Mouse (Mus musculus): ENCODE data around the gene Ccl17. TPM values are rescaled to one million over a fixed set of nuclear protein-coding genes. Genes with fewer than 3 reads are reported as not detected.
"Not testable (repeated sequence)": the region's sequence is repeated elsewhere in the genome, so short reads cannot be mapped to it uniquely, and the experiment has no call there.

Gene Ccl17
- polyA plus RNA-seq, 1 experiment from 2014 or later, result not detected

- WGBS, result 82% methylated on average over 7 of the region's 7 CpGs
- H3K4me2 ChIP-seq; H3K27ac ChIP-seq; H3K27me3 ChIP-seq; H3K9me3 ChIP-seq; H3K4me3 ChIP-seq (replicated peaks); ATAC-seq (ENCODE audit: insufficient number of reproducible peaks, insufficient read depth, low FRiP score, low TSS enrichment, low read depth); H3K9ac ChIP-seq (replicated peaks): not testable (repeated sequence)
- Histone ChIP-seq H3K36me3 (peaks cover 32% of the 10 kb centered on the region), H3K4me1 (replicated peaks) (peaks cover 13% of the 10 kb centered on the region)
Observed at GRCm38 (mm10) chr8:94833901-94834405, 23.7 kb downstream of the Ccl17 start.

DNA sequence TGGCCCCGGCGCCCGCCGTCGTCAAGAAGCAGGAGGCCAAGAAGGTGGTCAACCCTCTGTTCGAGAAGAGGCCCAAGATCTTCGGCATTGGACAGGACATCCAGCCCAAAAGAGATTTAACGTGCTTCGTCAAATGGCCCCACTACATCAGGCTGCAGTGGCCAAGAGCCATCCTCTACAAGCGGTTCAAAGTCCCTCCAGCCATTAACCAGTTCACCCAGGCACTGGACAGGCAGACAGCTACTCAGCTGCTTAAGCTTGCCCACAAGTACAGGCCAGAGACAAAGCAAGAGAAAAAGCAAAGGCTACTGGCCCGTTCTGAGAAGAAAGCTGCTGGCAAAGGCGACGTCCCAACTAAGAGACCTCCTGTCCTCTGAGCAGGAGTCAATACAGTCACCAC is 25.5 kb downstream of the Ccl17 start:
- peaks cover 16% of the 10 kb centered on the region for H3K4me1 ChIP-seq (replicated peaks)
- H3K4me3 ChIP-seq (replicated peaks); H3K27me3 ChIP-seq; H3K27ac ChIP-seq; ATAC-seq (ENCODE audit: insufficient number of reproducible peaks, insufficient read depth, low FRiP score, low TSS enrichment, low read depth); H3K4me2 ChIP-seq; H3K9me3 ChIP-seq; H3K9ac ChIP-seq (replicated peaks): not testable (repeated sequence)
- H3K36me3 ChIP-seq, result peaks cover 15% of the 10 kb centered on the region
- WGBS, result 96% methylated on average over 13 of the region's 13 CpGs

- peak overlapping the region; percentile 89 for H3K4me3 ChIP-seq (replicated peaks)
- H3K9me3 ChIP-seq, result no peaks in the 10 kb centered on the region
- peaks cover 7% of the 10 kb centered on the region for H3K36me3 ChIP-seq
- no peak overlapping the region for H3K27ac ChIP-seq
- no peak for ATAC-seq (ENCODE audit: insufficient number of reproducible peaks, insufficient read depth, low FRiP score, low TSS enrichment, low read depth)
- peak overlapping the region; percentile 86 for H3K4me2 ChIP-seq
- no peaks in the 10 kb centered on the region for H3K27me3 ChIP-seq
- peak overlapping the region; percentile 92; the same call in 1 of the 2 replicates for H3K9ac ChIP-seq (replicated peaks)
- WGBS, result 75% methylated on average over 11 of the region's 11 CpGs
- H3K4me1 ChIP-seq (replicated peaks), result peaks cover 16% of the 10 kb centered on the region
Observed at GRCm38 (mm10) chr8:94836456-94837240, 26.4 kb downstream of the Ccl17 start.

GRCm38 (mm10) chr8:94837662-94838574 is 27.7 kb downstream of the Ccl17 start, which contains the start of the genes Coq9 and Ciapin1:
TSS of gene Coq9 (plus strand) at chr8:94838321.
TSS of gene Ciapin1 (minus strand) at chr8:94838358.
- ATAC-seq (ENCODE audit: insufficient number of reproducible peaks, insufficient read depth, low FRiP score, low TSS enrichment, low read depth), result peak; percentile 96
- Histone ChIP-seq H3K9ac (replicated peaks) (peak within 1 kb of the TSS; percentile 92), H3K36me3 (0 out of 2 replicates have a peak, but pooled peaks cover 2% of the 10 kb centered on the region), H3K9me3 (no peaks in the 10 kb centered on the region), H3K4me2 (peak within 1 kb of the TSS; percentile 86), H3K4me1 (replicated peaks) (peaks cover 16% of the 10 kb centered on the region), H3K27me3 (no peaks in the 10 kb centered on the region), H3K27ac (peak within 1 kb of the TSS; percentile 84), H3K4me3 (replicated peaks) (peak within 1 kb of the TSS; percentile 89)
- under 1% methylated on average over 82 of the region's 82 CpGs for WGBS

GRCm38 (mm10) chr8:94838600-94838999 is 28.3 kb downstream of the Ccl17 start:
- peaks cover 16% of the 10 kb centered on the region for H3K4me1 ChIP-seq (replicated peaks)
- H3K27ac ChIP-seq, result peak overlapping the region; percentile 84
- no peaks in the 10 kb centered on the region for H3K27me3 ChIP-seq
- peak; percentile 69 for ATAC-seq (ENCODE audit: insufficient number of reproducible peaks, insufficient read depth, low FRiP score, low TSS enrichment, low read depth)
- under 1% methylated on average over 24 of the region's 24 CpGs for WGBS
- H3K4me2 ChIP-seq, result peak overlapping the region; percentile 64
- H3K9me3 ChIP-seq, result no peaks in the 10 kb centered on the region
- peak overlapping the region; percentile 89 for H3K4me3 ChIP-seq (replicated peaks)
- H3K9ac ChIP-seq (replicated peaks), result peak overlapping the region; percentile 92
- 0 out of 2 replicates have a peak, but pooled peaks cover 6% of the 10 kb centered on the region for H3K36me3 ChIP-seq

DNA sequence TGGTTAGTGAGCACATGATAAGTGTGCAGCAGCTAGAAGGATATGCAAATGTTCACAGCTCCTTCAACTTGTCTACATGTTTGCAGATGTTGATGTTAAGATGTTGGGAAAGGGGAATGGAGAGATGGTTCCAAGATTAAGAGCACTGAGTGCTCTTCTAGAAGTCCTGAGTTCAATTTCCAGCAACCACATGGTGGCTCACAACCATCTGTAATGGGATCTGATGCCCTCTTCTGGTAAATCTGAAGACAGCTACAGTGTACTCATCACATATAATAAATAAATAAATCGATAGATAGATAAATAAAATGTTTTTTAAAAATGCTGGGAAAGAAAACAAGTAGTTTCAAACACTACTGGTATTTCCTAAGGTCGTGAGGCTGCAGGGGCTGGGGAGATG is 30.9 kb downstream of the Ccl17 start:
- no peak for ATAC-seq (ENCODE audit: insufficient number of reproducible peaks, insufficient read depth, low FRiP score, low TSS enrichment, low read depth)
- no peaks in the 10 kb centered on the region for H3K27me3 ChIP-seq
- WGBS, result 49% methylated on average over 2 of the region's 2 CpGs
- H3K4me2 ChIP-seq, result no peak overlapping the region
- peaks cover 16% of the 10 kb centered on the region for H3K4me1 ChIP-seq (replicated peaks)
- no peak overlapping the region for H3K9ac ChIP-seq (replicated peaks)
- H3K27ac ChIP-seq, result no peak overlapping the region
- no peak overlapping the region for H3K4me3 ChIP-seq (replicated peaks)
- H3K9me3 ChIP-seq, result no peaks in the 10 kb centered on the region
- peaks cover 29% of the 10 kb centered on the region for H3K36me3 ChIP-seq

- whole genome bisulfite sequencing, result 94% methylated on average over 5 of the region's 5 CpGs
- Histone ChIP-seq H3K36me3 (peaks cover 91% of the 10 kb centered on the region), H3K9me3 (no peaks in the 10 kb centered on the region)
Observed at GRCm38 (mm10) chr8:94850049-94850448, 39.8 kb downstream of the Ccl17 start.

GRCm38 (mm10) chr8:94854761-94855160 is 44.5 kb downstream of the Ccl17 start:
- Histone ChIP-seq H3K4me1 (replicated peaks) (peaks cover 13% of the 10 kb centered on the region), H3K36me3 (peaks cover 55% of the 10 kb centered on the region)
- not testable (repeated sequence) for H3K9me3 ChIP-seq; H3K27me3 ChIP-seq; H3K4me3 ChIP-seq (replicated peaks); H3K9ac ChIP-seq (replicated peaks); H3K27ac ChIP-seq; H3K4me2 ChIP-seq; ATAC-seq (ENCODE audit: insufficient number of reproducible peaks, insufficient read depth, low FRiP score, low TSS enrichment, low read depth)
- 90% methylated on average over 11 of the region's 11 CpGs for WGBS

More at GRCm38 (mm10) chr8:94850049-94850448, 39.8 kb downstream of the Ccl17 start:
- Histone ChIP-seq H3K4me3 (replicated peaks) (no peak overlapping the region), H3K4me1 (replicated peaks) (no peaks in the 10 kb centered on the region), H3K9ac (replicated peaks) (no peak overlapping the region), H3K4me2 (no peak overlapping the region), H3K27me3 (no peaks in the 10 kb centered on the region), H3K27ac (no peak overlapping the region)
- ATAC-seq (ENCODE audit: insufficient number of reproducible peaks, insufficient read depth, low FRiP score, low TSS enrichment, low read depth), result no peak

- H3K36me3 ChIP-seq, result peaks cover 51% of the 10 kb centered on the region
- ATAC-seq (ENCODE audit: insufficient number of reproducible peaks, insufficient read depth, low FRiP score, low TSS enrichment, low read depth), result no peak
- no peaks in the 10 kb centered on the region for H3K9me3 ChIP-seq
- H3K4me3 ChIP-seq (replicated peaks), result peak overlapping the region; percentile 97; the same call in 1 of the 2 replicates
- H3K4me1 ChIP-seq (replicated peaks), result peaks cover 13% of the 10 kb centered on the region
- no peak overlapping the region for H3K27ac ChIP-seq
- H3K27me3 ChIP-seq, result no peaks in the 10 kb centered on the region
- H3K9ac ChIP-seq (replicated peaks), result no peak overlapping the region
- peak overlapping the region; percentile 21; the same call in 1 of the 2 replicates for H3K4me2 ChIP-seq
- 34% methylated on average over 5 of the region's 5 CpGs for WGBS
Observed at GRCm38 (mm10) chr8:94857011-94857345, 46.7 kb downstream of the Ccl17 start.

DNA sequence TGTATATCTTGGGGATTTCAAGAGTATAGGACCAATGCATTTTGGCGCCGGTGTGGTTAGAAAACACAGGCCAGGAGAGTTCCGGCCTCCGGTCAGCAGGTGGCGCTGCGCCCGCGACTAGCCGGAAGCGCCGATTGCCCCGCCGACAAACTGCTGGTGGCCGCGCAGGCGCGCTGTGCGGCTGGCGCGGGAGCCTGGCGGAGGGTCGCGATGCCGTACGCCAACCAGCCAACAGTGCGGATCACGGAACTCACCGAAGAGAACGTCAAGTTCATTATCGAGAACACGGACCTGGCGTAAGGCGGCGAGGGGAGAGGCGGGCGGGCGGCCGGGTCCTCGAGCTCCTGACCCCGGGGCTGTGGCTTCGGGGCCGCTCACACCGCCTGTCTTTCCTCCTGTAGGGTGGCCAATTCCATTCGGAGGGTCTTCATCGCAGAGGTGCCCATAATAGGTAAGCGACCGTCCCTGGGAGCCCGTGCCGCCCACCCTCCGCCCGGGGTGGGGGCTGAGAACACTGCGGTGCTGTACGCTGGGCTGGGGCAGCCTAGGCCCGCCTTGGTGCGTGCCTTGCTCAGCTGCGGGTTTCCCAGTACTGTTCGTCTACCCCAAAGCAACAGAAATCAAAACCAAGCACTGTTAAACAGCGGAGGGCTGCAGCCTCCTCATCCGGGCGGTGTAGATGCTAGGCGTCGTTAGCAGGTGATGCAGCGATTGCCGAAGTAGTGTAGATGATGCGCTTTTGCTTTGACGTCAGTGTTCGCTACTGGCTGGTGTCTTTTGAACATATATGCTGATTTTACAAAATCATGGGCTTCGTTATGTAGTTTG is 47.3 kb downstream of the Ccl17 start, which contains the start of gene Polr2c:
Gene Polr2c, plus strand, starts transcription at position 105 of the 828 bp plus-strand sequence.
- peak within 1 kb of the TSS; percentile 97 for H3K4me3 ChIP-seq (replicated peaks)
- H3K9ac ChIP-seq (replicated peaks), result peak within 1 kb of the TSS; percentile 92
- peaks cover 51% of the 10 kb centered on the region for H3K36me3 ChIP-seq
- no peaks in the 10 kb centered on the region for H3K9me3 ChIP-seq
- peak within 1 kb of the TSS; percentile 72 for H3K27ac ChIP-seq
- peaks cover 13% of the 10 kb centered on the region for H3K4me1 ChIP-seq (replicated peaks)
- ATAC-seq (ENCODE audit: insufficient number of reproducible peaks, insufficient read depth, low FRiP score, low TSS enrichment, low read depth), result peak; percentile 75
- H3K27me3 ChIP-seq, result no peaks in the 10 kb centered on the region
- peak within 1 kb of the TSS; percentile 71 for H3K4me2 ChIP-seq
- 1% methylated on average over 68 of the region's 68 CpGs for WGBS
